ENCODE assay signal across 14 mouse cellular contexts in genomic region chr1:89728481-89728880, GRCm38 (mm10).
"Had no signal": no experiment of that assay in that cellular context is flagged by ENCODE, and none has a peak within 500 bp of the region (broad histone marks: within the 10 kb centered on the region; RNA-seq: fewer than 3 reads in every experiment).

No protein-coding gene starts in this region.

- DNase-seq: cerebellum, adult 2 months; cerebellum, adult 8-10 months; cerebellum, adult 9-10 months; cerebellum, postnatal 36 days; embryo, embryonic 11 days; forebrain, postnatal 0 days; gastrocnemius, adult 2 months; gastrocnemius, postnatal 10 days; gastrocnemius, postnatal 14 days; gastrocnemius, postnatal 25 days; gastrocnemius, postnatal 36 days; heart, adult 11 months; heart, adult 18-20 months; heart, adult 2 months had no signal
